Mouse (Mus musculus) brain, embryonic 18.5 days (tissue): ENCODE results near the gene Txndc12.

Experiments
- DNase-seq: peaks from one replicate; pipeline ENCODE4 v3.0.0-alpha.2; 2012; ENCODE audit warnings: low read depth, low spot score

Gene Txndc12

GRCm38 (mm10) chr4:108845824-108846569 lies 11.6 kb downstream of the Txndc12 start:
- no peak for DNase-seq

GRCm38 (mm10) chr4:108847715-108848504 lies 13.5 kb downstream of the Txndc12 start, which contains the start of gene Kti12:
Kti12 (plus strand) TSS chr4:108847785.
- DNase-seq = peak; percentile 77

GRCm38 (mm10) chr4:108848505-108848848 lies 14.1 kb downstream of the Txndc12 start, which contains the start of gene A730015C16Rik:
A730015C16Rik (minus strand) TSS chr4:108848619.
- no peak for DNase-seq

DNA sequence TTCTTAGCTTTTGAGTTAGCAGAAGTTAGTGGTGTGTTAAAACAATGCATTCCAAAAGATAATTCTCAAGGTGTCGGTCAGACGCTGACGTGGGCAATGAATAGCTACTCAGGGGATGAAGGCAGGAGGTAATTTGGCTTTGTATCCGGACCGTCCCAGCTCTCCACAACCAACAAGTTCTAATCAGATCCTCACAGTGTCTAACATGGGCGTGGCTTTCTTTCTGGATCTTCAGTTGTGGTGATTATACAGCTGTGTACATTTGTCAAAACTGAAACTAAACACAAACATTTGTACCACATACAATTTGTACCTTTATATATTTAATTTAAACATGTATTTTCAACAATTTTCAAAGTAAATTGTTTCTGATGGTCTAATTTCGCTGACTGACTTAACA lies 32.4 kb downstream of the Txndc12 start:
- no peak for DNase-seq

DNA sequence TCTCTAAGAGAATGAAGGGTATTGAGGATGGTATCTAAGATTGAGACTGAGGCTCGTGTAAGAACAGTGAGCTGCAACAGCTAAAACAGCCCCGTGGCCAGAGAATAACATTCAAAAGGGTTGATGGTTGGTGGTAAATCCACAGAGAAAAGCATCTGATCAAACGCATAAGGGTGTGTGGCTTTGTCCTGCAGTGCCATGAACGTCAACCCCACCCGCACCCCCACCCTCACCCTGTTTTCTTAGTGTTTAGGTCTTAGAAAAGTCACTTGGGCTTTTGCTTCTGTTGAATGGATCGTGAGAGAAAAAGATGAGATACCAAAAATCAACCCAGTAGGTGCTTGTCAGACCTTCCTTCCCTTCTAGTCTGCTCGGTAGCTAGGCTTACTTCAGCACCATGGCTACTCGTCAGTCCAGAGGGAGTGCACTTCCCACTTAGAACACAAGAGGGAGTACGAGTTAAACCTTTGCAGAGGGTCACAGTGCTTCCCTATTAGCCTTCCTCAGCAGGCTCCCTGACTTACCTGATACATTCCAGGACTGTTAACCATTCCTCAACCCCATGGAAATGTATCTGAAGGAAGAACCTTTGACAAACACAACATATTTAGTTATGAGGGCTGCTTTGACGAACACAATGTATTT lies 35.5 kb downstream of the Txndc12 start:
- peak; percentile 72 for DNase-seq

DNA sequence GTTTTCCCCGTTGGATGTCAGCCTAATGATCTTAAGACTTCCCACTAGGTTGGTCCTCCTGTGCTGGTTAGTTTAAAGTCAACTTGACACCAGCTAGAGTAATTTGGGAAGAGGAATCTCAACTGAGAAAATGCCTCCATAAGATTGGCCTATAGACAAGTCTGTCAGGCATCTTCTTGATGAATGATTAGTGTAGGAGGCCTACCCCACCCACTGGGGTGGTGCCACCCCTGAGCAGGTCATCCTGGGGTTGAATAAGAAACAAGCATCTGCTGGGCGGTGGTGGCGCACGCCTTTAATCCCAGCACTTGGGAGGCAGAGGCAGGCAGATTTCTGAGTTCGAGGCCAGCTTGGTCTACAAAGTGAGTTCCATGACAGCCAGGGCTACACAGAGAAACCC lies 39.3 kb downstream of the Txndc12 start:
- no peak for DNase-seq

DNA sequence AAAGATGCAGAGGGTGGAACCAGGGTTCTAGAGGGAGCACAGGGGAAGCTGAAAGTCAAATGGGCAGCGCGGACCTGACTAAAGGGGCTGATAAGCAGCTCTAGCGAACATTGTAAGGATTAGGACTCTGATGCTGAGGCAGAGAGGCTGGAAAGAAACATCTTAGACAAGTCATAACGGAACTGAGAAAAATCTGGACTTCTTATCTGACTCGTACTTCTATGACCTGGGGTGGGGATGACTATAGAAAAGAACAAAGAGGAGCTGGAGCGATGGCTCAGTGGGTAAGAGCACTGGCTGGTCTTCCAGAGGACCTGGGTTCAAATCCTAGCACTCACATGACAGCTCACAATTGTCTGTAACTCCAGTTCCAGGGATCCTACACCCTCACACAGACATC lies 43.5 kb downstream of the Txndc12 start:
- DNase-seq = no peak

DNA sequence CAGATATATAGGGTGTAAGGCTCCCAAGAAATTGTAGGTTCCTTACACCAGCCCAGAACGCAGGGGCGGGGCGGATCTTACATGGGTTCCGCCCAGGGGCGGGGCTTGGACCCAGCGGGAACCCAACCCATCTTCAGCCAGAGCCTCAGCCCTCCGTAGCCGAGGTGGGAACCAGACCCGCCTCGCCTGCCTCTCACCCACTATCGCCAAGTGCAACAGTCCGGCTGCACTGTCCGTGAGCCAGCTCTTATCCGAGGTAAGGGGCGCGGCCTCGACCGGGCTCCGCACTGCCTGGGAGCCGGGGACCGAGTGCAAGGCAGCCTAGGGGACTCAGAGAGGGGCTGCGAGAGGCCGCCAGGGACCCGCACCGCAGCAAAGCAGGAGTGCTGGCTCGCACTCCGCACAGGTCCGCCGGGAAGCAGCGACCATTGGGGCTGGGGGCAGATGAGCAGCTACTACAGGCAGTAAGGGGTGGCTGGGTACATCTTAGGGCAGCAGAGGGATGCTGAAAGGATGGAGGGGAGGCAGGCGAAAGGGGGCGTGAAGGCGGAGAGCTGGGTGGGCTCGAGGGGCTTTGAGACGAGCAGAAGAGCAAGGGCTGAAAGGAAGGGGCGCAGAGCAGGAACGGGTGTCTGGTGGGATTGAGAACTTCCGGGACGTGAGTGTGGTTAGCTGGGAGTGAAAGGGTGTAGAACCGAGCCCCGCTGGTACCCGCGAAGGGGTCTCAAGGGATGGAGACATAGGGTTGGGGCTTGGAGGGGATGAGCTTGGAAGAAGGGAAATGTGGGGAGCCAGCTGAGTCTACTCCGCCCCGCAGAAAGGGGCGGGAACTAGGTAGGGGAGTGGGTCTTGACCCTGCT lies 44.8 kb downstream of the Txndc12 start, which contains the start of gene Rab3b:
TSS of gene Rab3b (plus strand) at position 101 of the 860 bp plus-strand sequence.
- DNase-seq = peak; percentile 55

DNA sequence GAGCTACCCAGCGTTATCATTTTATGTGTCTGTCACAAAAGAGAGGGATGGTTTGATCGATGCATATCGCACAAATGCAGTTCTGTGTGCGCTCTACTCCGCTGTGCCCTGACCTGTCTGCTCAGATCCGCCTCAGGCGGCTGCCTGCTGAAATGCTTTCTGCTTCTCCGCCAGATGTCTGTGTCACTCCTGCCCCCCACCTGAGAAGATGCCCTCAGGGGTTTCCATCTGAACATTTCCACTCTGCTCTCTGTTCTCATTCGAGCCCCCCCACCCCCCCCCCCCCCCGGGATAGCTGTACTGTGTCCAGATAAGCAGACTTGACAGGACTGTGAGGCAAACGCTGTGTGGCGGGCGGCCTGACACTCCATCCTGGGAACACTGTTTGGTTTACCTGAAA lies 49.4 kb downstream of the Txndc12 start:
- DNase-seq = no peak

- no peak for DNase-seq
Observed at GRCm38 (mm10) chr4:108887456-108887855, 53.1 kb downstream of the Txndc12 start.

GRCm38 (mm10) chr4:108890876-108891275 lies 56.5 kb downstream of the Txndc12 start:
- no peak for DNase-seq

- no peak for DNase-seq
Observed at GRCm38 (mm10) chr4:108900421-108900820, 66.0 kb downstream of the Txndc12 start.

DNA sequence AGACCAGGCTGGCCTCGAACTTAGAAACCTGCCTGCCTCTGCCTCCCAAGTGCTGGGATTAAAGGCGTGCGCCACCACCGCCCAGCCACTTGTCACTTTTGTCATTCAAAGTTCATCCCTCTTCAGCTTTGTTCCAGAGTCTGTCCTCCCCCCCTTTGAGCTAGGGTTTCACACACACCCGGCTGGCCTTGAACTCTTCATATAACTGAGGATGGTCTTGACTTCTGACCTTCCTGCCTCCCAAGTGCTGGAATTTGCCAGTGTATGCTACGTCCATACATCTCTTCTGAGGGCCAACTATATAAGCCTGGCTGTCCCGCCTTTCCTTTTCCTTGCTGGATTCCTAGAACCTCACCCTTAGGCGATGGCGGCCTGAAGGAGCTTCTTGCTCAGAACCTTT lies 68.5 kb downstream of the Txndc12 start:
- no peak for DNase-seq

GRCm38 (mm10) chr4:108903346-108903745 lies 68.9 kb downstream of the Txndc12 start:
- no peak for DNase-seq

DNA sequence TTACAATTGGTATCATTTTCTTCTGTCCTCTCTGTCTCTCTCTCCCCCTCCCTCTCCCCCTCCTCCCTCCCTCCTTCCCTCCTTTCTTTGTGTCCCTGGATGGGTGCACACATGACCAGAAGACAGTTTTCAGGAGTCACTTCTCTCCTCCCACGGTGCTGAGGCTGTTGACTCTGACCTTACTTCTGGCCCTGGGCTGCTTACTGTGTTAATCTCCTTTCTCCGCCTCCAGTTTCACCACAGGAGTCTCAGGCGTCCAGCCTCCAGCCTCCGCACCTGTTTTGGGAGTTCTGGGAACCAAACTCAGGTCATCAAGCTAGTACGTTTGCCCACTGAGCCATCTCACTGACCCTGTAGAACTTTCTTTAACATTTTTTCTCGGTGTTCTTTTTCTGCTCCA lies 69.7 kb downstream of the Txndc12 start:
- no peak for DNase-seq

GRCm38 (mm10) chr4:108904790-108905189 lies 70.4 kb downstream of the Txndc12 start:
- no peak for DNase-seq

GRCm38 (mm10) chr4:108905859-108906258 lies 71.5 kb downstream of the Txndc12 start:
- DNase-seq = no peak

- DNase-seq = no peak
Observed at GRCm38 (mm10) chr4:108907475-108907874, 73.1 kb downstream of the Txndc12 start.

DNA sequence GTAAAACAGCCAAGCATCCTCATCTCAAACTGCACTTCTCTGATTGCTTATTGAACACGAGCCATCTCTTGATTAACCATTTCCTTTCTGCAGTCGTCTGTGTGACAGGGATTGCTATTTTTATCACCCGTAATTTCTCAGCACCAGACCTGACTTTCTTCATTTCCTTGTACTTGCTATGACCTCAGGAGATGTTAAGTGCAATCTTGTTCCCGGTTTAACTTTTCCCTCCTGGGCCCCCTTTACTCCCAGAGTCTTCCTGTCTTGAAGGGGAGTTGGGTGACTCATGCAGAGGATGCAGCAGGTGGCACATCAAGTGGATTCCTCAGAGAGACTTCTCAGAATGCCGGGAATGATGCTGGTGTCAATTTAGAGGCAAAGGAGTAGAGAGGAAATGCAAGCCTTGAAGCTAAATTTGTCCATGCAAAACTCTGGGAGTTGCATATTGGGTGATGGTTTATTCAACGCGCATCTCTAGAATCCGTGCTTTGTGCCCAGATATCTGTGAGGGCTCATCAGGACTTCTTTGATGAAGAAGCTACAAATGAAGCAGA lies 75.5 kb downstream of the Txndc12 start:
- no peak for DNase-seq
